20 mouse cellular contexts compared by ENCODE assay signal in genomic region chr6:62301576-62302312, GRCm38 (mm10).
"Had no signal": no experiment of that assay in that cellular context is flagged by ENCODE, and none has a peak within 500 bp of the region (broad histone marks: within the 10 kb centered on the region; RNA-seq: fewer than 3 reads in every experiment).

No protein-coding gene starts in this region.

- H3K27ac ChIP-seq: kidney, postnatal 0 days; limb, embryonic 10.5 days; limb, embryonic 13.5 days; liver, embryonic 12.5 days; liver, embryonic 15.5 days; lung, embryonic 15.5 days; neural tube, embryonic 12.5 days; neural tube, embryonic 15.5 days had no signal

- DNase-seq: kidney, adult 2 months; kidney, postnatal 25 days; layer of hippocampus, postnatal 36 days; liver; lung, adult 18-20 months; lung, postnatal 10 days; lung, postnatal 4 days; midbrain, embryonic 14.5 days; right cerebral cortex, postnatal 25 days; thymus, adult 2 months; thymus, postnatal 14 days; thymus, postnatal 4 days had no signal

- H3K4me3 ChIP-seq: limb, embryonic 10.5 days; limb, embryonic 13.5 days; liver, embryonic 12.5 days; liver, embryonic 15.5 days; lung, embryonic 15.5 days; neural tube, embryonic 12.5 days; neural tube, embryonic 15.5 days had no signal
